Mouse (Mus musculus) lung, embryonic 16.5 days (tissue): ENCODE measurements at regions not wholly inside any gene's neighbourhood (a gene's known extent, or its start where the extent isn't known, plus 50 kb on each side); places are given as distances from the start of the nearest gene placed in this dataset.

Source experiments
- ATAC-seq: fragments of 200-750 bp; cut with Nextera tagmentation; 2 replicates; pipeline ENCODE4 v1.8.0; 2017; ENCODE audit warnings: low read depth, mild to moderate bottlenecking, moderate library complexity
- H3K27ac ChIP-seq: fragments of 300-500 bp; sonication (generic); 2 replicates; pipeline ENCODE4 v1.5.1; 2014; ENCODE audit warnings: mild to moderate bottlenecking, control low read depth, low read length
- H3K27me3 ChIP-seq: fragments of 300-500 bp; sonication (generic); 2 replicates; pipeline ENCODE4 v1.6.1; 2014; ENCODE audit warnings: low read depth, low read length, mixed read lengths; ENCODE audit not compliant: control insufficient read depth, insufficient read depth
- H3K36me3 ChIP-seq: fragments of 300-500 bp; sonication (generic); 2 replicates; pipeline ENCODE4 v1.6.1; 2014; ENCODE audit warnings: low read length; ENCODE audit not compliant: control insufficient read depth, insufficient read depth
- H3K4me1 ChIP-seq: fragments of 300-500 bp; sonication (generic); replicated peaks from 2 replicates; pipeline ENCODE4 v1.6.1; 2014; ENCODE audit warnings: low read length, mixed read lengths; ENCODE audit not compliant: control insufficient read depth, insufficient read depth
- H3K4me2 ChIP-seq: fragments of 300-500 bp; sonication (generic); 2 replicates; pipeline ENCODE4 v1.6.1; 2014; ENCODE audit warnings: low read depth, low read length, control low read depth
- H3K4me3 ChIP-seq: fragments of 300-500 bp; sonication (generic); 2 replicates; pipeline ENCODE4 v1.5.1; 2014; ENCODE audit warnings: mild to moderate bottlenecking, low read length, control low read depth
- H3K9ac ChIP-seq: fragments of 300-500 bp; sonication (generic); 2 replicates; pipeline ENCODE4 v1.6.1; 2014; ENCODE audit warnings: low read length, control low read depth
- H3K9me3 ChIP-seq: fragments of 300-500 bp; sonication (generic); 2 replicates; pipeline ENCODE4 v1.6.1; 2016; ENCODE audit warnings: low read length; ENCODE audit not compliant: control insufficient read depth
- WGBS: fragments of 180-500 bp; shearing (Covaris S2); extraction: QIAGEN DNeasy Blood & Tissue Kit; methylation state at CpG from one replicate; pipeline ENCODE4 v1.1.7; 2014; 5-methylcytosine and 5-hydroxymethylcytosine counted together

DNA sequence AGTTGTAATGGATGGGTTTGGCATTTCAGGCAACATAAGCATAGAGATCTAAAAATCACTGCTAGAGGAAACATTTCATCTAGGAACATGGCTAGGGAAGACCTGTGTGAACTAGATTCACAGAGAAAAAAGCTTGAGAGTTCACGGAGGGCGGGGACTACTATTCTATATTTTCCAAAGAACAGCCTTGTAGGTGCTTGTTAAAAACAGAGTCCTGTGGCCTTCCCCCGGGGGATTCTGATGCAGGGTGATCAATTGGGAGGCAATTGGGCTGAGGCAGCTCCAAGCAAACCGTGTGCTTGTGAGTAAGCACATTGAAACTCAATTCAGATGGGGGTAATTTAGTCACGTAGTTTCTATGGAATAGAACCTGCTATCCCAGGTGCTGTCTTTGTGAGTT, 112.0 kb downstream of the Mterf1b start:
- no peaks in the 10 kb centered on the region for H3K36me3 ChIP-seq
- H3K27me3 ChIP-seq: no peaks in the 10 kb centered on the region
- no peaks in the 10 kb centered on the region for H3K4me1 ChIP-seq
- H3K9me3 ChIP-seq: no peaks in the 10 kb centered on the region
- no peak overlapping the region for H3K9ac ChIP-seq
- no peak overlapping the region for H3K27ac ChIP-seq
- 71% methylated on average over 5 of the region's 5 CpGs for WGBS
- ATAC-seq: no peak
- no peak overlapping the region for H3K4me3 ChIP-seq
- no peak overlapping the region for H3K4me2 ChIP-seq

DNA sequence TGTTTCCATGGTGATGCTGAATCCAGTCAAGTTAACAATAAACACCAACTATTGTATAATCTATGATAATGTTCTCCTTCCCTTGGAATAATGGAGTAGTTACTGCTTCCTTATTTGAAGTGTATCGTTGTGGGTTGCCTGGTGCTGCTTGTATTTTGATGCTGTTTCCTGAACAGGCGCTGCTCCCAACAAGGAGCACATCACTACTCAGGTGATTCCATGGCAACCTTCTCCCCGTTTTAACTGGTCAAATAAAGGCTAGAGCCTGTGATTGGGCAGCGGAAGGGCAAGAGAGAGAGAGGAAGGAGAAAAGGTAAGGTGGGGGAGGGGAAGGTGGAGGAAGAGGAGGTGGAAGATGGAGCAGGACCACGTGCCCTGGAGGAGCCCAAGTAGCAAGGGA, 116.3 kb downstream of the Mterf1b start:
- Histone ChIP-seq H3K4me3 (no peak overlapping the region), H3K36me3 (no peaks in the 10 kb centered on the region), H3K27me3 (no peaks in the 10 kb centered on the region), H3K27ac (no peak overlapping the region), H3K4me1 (peaks cover 12% of the 10 kb centered on the region; the same call in 1 of the 2 replicates), H3K9ac (no peak overlapping the region), H3K9me3 (no peaks in the 10 kb centered on the region), H3K4me2 (no peak overlapping the region)
- 70% methylated on average over 5 of the region's 5 CpGs for WGBS
- ATAC-seq: no peak

DNA sequence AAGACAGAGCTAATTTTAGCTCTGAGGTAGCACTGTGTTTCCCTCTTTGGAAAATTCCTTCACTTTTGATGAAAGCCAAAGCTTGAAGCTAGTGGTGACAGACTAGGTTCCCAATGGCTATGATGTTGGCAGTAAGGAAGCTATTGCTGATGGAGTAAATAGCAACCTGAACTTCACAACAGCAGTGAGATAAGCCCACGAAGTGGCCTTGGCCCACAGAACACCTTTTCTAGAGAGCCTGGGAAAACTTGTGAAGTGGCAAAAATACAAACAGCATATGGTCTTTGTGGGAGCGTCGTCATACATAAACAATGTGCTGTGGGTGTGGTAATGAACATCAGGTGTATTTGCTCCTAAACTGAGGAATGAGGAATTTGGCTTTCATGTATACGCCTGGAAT, 119.0 kb downstream of the Mterf1b start:
- WGBS: 55% methylated on average over 4 of the region's 4 CpGs
- Histone ChIP-seq H3K9me3 (no peaks in the 10 kb centered on the region), H3K4me3 (no peak overlapping the region), H3K27ac (peak overlapping the region; percentile 30), H3K27me3 (no peaks in the 10 kb centered on the region), H3K4me2 (no peak overlapping the region), H3K9ac (no peak overlapping the region), H3K36me3 (no peaks in the 10 kb centered on the region), H3K4me1 (peaks cover 12% of the 10 kb centered on the region; the same call in 1 of the 2 replicates)
- 0 out of 2 replicates have a peak, but pooled peaks have one; percentile 6 for ATAC-seq

DNA sequence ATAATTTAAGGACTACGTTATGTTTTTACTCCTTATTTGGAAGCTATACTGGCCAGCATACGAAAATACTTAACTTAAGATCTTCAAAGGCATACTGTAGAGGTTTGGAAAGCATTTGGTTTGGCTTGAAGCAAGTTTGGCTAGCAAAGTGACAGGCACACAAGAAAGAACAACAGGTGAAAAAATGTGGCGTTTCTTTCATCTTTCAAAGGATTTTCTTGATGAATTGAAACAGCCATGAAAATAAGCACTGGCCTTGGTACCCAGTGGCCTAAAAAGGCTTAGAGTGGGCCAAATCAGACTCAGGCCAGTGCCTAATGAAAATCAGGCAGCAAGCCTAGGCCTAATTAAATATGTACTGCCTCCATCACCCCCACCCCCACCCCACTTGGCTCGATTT, 119.4 kb downstream of the Mterf1b start:
- Histone ChIP-seq H3K27me3 (no peaks in the 10 kb centered on the region), H3K4me2 (no peak overlapping the region), H3K27ac (peak overlapping the region; percentile 55), H3K9ac (no peak overlapping the region), H3K9me3 (no peaks in the 10 kb centered on the region), H3K36me3 (no peaks in the 10 kb centered on the region), H3K4me1 (peaks cover 12% of the 10 kb centered on the region; the same call in 1 of the 2 replicates), H3K4me3 (no peak overlapping the region)
- 0 out of 2 replicates have a peak, but pooled peaks have one; percentile 15 for ATAC-seq
- 37% methylated on average over 4 of the region's 4 CpGs for WGBS

DNA sequence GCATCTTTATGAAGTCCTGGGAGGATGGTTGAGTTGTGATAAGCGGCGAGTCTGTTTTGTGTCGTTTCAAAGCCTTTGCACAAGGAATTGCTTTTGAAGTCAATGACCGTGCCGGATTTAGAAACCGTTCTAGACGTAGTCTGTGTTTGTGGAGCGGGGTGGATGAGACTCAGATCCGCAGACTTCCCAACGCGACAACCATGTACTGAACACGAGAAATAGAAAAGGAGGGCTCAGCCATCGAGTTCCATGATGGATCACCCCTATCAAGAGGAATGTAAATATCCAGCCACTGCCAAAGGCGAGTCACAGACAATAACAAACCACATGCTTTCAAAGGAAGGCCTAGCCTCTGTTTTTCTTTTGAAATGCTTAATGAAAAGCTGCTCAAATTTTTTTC, 120.5 kb downstream of the Mterf1b start:
- ATAC-seq: peak; percentile 88
- Histone ChIP-seq H3K9me3 (no peaks in the 10 kb centered on the region), H3K36me3 (no peaks in the 10 kb centered on the region), H3K9ac (no peak overlapping the region), H3K27ac (peak overlapping the region; percentile 84), H3K27me3 (no peaks in the 10 kb centered on the region), H3K4me2 (peak overlapping the region; percentile 26), H3K4me1 (peaks cover 12% of the 10 kb centered on the region; the same call in 1 of the 2 replicates), H3K4me3 (no peak overlapping the region)
- WGBS: 22% methylated on average over 14 of the region's 14 CpGs

DNA sequence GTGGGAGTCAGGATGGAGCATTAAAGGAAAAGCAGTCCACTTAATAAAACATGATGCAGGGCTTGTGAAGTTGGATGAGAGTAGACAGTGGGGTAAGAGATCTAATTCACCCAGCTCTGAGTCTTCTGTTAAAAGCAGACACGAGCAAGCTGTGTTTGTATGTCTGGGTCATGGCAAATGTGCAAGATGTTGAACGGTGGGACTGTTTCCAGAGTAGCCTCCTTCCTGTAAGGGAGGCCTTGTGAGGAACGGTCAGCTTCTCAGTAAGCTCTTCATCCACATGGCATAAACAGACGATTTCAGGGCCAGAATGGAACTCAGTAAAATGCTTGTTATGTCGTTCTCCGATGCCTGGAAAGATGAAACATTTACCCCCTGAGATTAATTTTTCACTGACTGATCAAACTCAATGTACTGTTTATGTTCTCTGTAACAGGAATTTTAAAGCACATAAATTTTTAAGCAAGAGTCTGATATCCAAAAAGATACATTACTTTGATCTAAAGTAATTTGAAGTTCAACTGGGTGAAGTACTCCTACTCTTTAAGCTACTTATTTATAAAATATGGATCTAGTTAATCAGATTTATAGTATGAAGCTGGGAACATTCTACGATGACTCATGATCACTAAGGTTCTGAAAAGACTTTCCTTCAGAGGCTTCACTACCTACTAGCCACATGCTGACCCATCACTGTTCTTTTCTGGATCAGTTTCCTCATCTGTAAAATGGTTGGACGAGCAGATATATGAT, 130.6 kb downstream of the Mterf1b start:
- Histone ChIP-seq H3K4me3 (no peak overlapping the region), H3K27me3 (no peaks in the 10 kb centered on the region), H3K9ac (no peak overlapping the region), H3K9me3 (no peaks in the 10 kb centered on the region; the same call in 1 of the 2 replicates), H3K4me2 (no peak overlapping the region), H3K27ac (peak overlapping the region; percentile 55), H3K4me1 (peaks cover 21% of the 10 kb centered on the region), H3K36me3 (no peaks in the 10 kb centered on the region)
- 43% methylated on average over 8 of the region's 8 CpGs for WGBS
- 0 out of 2 replicates have a peak, but pooled peaks have one; percentile 6 for ATAC-seq

DNA sequence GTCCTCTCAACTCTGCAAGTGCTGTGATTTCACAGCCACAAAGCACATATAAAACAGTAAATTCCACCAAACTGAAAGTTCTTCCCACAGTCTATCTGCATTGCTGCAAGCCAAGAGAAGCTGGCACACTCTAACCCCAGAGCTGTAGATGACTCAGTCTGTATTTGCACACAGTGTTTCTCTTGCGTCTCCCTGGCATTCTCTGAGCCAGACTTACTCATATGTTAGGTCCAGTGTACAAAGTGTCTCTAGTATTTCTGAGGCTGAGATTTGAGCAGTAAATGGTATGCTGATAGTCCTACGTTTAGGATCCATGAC, 131.2 kb downstream of the Mterf1b start:
- Histone ChIP-seq H3K9me3 (no peaks in the 10 kb centered on the region; the same call in 1 of the 2 replicates), H3K4me2 (no peak overlapping the region), H3K9ac (no peak overlapping the region), H3K36me3 (no peaks in the 10 kb centered on the region), H3K27me3 (no peaks in the 10 kb centered on the region), H3K4me3 (no peak overlapping the region), H3K4me1 (peaks cover 21% of the 10 kb centered on the region), H3K27ac (peak overlapping the region; percentile 55; the same call in 1 of the 2 replicates)
- ATAC-seq: no peak
- WGBS: 62% methylated on average over 2 of the region's 2 CpGs

DNA sequence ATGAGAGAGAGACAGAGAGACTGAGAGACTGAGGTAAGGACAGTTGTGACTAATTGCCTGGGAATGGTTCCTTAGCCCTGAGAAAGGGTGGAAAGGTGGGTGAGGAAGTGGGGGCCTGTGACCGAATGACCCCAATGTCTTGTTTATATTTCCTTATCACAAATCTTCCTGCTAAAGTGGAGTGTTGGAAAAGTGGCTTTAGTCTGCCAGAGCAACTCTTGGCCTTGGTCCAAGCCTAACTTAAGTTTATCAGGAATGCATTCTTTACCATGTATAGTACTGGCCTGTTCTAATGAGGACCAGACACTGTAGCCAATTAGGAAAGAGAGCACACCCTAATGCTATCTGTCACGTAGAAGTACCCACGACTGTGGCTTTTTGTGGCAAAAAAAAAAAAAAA, 133.6 kb downstream of the Mterf1b start:
- no peak overlapping the region for H3K4me3 ChIP-seq
- no peaks in the 10 kb centered on the region for H3K9me3 ChIP-seq
- H3K36me3 ChIP-seq: no peaks in the 10 kb centered on the region
- no peaks in the 10 kb centered on the region for H3K27me3 ChIP-seq
- H3K4me1 ChIP-seq: peaks cover 21% of the 10 kb centered on the region
- no peak overlapping the region for H3K9ac ChIP-seq
- WGBS: 0% methylated on average over 3 of the region's 3 CpGs
- H3K27ac ChIP-seq: peak overlapping the region; percentile 87
- ATAC-seq: peak; percentile 94
- H3K4me2 ChIP-seq: no peak overlapping the region

DNA sequence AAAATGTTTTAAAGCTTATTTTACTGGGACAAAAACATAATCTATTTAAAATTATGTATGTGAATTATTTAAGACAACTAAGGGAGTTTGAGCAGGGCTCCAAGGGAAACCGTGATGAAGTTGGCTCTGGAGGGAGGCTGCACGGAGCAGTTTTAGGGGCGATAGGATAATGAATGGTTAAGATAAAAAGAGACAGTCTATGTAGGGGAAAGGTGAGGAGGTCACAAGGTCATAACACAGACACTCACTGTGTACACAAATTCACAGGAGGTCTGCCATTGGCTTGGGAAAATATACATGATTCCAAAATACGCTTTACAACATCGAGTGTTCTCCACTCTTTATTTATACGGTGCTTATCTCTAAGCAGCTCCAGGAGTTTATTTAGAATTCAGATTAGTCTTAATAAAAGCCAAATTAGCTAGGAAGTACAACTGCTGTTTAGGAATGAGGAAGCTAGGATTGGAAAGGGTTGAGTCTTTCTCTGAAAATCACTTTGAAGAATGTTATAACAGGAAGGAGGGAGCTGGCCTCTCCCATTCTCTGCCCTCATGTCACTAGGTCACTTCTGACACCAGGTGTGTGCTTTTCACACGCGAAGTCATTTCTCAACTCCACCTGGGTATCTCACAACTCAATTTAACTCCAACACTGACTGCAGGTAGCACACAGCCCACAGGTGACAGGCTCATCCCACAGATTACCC, 134.3 kb downstream of the Mterf1b start:
- Histone ChIP-seq H3K36me3 (no peaks in the 10 kb centered on the region), H3K4me1 (peaks cover 21% of the 10 kb centered on the region), H3K9ac (no peak overlapping the region), H3K4me2 (peak overlapping the region; percentile 9; the same call in 1 of the 2 replicates), H3K9me3 (no peaks in the 10 kb centered on the region), H3K4me3 (no peak overlapping the region), H3K27ac (peak overlapping the region; percentile 87), H3K27me3 (no peaks in the 10 kb centered on the region)
- 4% methylated on average over 8 of the region's 8 CpGs for WGBS
- peak; percentile 81 for ATAC-seq
